Mouse (Mus musculus): ENCODE data around the gene Scn8a. TPM values are rescaled to one million over a fixed set of nuclear protein-coding genes. Genes with fewer than 3 reads are reported as not detected.

The Scn8a gene
- polyA plus RNA-seq, 1 experiment, result 107 TPM

GRCm38 (mm10) chr15:101066364-101066847, 196.7 kb downstream of the Scn8a start:
- peaks cover 7% of the 10 kb centered on the region for H3K4me1 ChIP-seq (ENCODE audit: control insufficient read depth, insufficient read depth, low read length)

GRCm38 (mm10) chr15:101066920-101067696, 197.4 kb downstream of the Scn8a start:
- H3K4me1 ChIP-seq (ENCODE audit: control insufficient read depth, insufficient read depth, low read length), result peaks cover 7% of the 10 kb centered on the region
- DNase-seq, result no peak
- H3K4me3 ChIP-seq (replicated peaks; ENCODE audit: insufficient read depth, low read depth, low read length), result no peak overlapping the region
- H3K27me3 ChIP-seq (ENCODE audit: control insufficient read depth, insufficient read depth, low read length), result no peaks in the 10 kb centered on the region
- H3K27ac ChIP-seq (ENCODE audit: insufficient read depth, low read length), result no peak overlapping the region
- TF ChIP-seq CTCF (IDR thresholded peaks at IDR 0.05; ENCODE audit: borderline replicate concordance, insufficient read depth, low read depth, low read length) (no peak), POLR2A (IDR thresholded peaks at IDR 0.05; ENCODE audit: borderline replicate concordance, insufficient read depth, low read length) (no peak)
- WGBS, result 69% methylated on average over 7 of the region's 9 CpGs

More at GRCm38 (mm10) chr15:101066364-101066847, 196.7 kb downstream of the Scn8a start:
- TF ChIP-seq CTCF (IDR thresholded peaks at IDR 0.05; ENCODE audit: borderline replicate concordance, insufficient read depth, low read depth, low read length) (no peak), POLR2A (IDR thresholded peaks at IDR 0.05; ENCODE audit: borderline replicate concordance, insufficient read depth, low read length) (no peak)
- WGBS, result 49% methylated on average over 6 of the region's 6 CpGs
- DNase-seq, result no peak
- H3K27me3 ChIP-seq (ENCODE audit: control insufficient read depth, insufficient read depth, low read length), result no peaks in the 10 kb centered on the region
- H3K27ac ChIP-seq (ENCODE audit: insufficient read depth, low read length), result no peak overlapping the region
- H3K4me3 ChIP-seq (replicated peaks; ENCODE audit: insufficient read depth, low read depth, low read length), result no peak overlapping the region

DNA sequence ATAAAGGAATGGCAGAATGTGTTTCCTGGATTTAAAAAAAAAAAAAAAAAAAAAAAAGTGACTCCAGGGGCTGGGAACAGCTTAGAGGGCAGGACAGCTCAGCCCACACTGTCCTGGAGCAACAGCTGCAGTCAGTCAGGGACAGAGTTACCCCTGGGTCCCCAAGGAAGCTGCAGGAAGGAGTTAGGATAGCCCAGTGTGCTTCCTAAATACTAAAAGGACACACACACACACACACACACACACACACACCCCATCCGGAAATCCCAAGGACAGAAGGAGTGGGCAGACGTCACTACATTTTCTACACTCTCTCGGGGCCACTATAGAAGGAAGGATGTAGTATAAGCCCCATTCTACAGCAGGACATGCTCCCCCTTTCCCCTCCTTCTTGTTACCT, 198.4 kb downstream of the Scn8a start:
- WGBS, result 75% methylated on average over 3 of the region's 3 CpGs
- Histone ChIP-seq H3K27ac (ENCODE audit: insufficient read depth, low read length) (no peak overlapping the region), H3K27me3 (ENCODE audit: control insufficient read depth, insufficient read depth, low read length) (no peaks in the 10 kb centered on the region), H3K4me3 (replicated peaks; ENCODE audit: insufficient read depth, low read depth, low read length) (no peak overlapping the region), H3K4me1 (ENCODE audit: control insufficient read depth, insufficient read depth, low read length) (peaks cover 7% of the 10 kb centered on the region)
- DNase-seq, result no peak
- TF ChIP-seq POLR2A (IDR thresholded peaks at IDR 0.05; ENCODE audit: borderline replicate concordance, insufficient read depth, low read length), result no peak

GRCm38 (mm10) chr15:101068671-101069070, 199.0 kb downstream of the Scn8a start:
- no peak for DNase-seq

GRCm38 (mm10) chr15:101069641-101070190, 200.1 kb downstream of the Scn8a start:
- H3K4me3 ChIP-seq (replicated peaks; ENCODE audit: insufficient read depth, low read depth, low read length), result no peak overlapping the region
- H3K27me3 ChIP-seq (ENCODE audit: control insufficient read depth, insufficient read depth, low read length), result no peaks in the 10 kb centered on the region
- 79% methylated on average over 9 of the region's 9 CpGs for WGBS
- H3K4me1 ChIP-seq (ENCODE audit: control insufficient read depth, insufficient read depth, low read length), result peaks cover 6% of the 10 kb centered on the region
- no peak overlapping the region for H3K27ac ChIP-seq (ENCODE audit: insufficient read depth, low read length)
- TF ChIP-seq CTCF (IDR thresholded peaks at IDR 0.05; ENCODE audit: borderline replicate concordance, insufficient read depth, low read depth, low read length) (no peak), POLR2A (IDR thresholded peaks at IDR 0.05; ENCODE audit: borderline replicate concordance, insufficient read depth, low read length) (no peak)
- no peak for DNase-seq

More at GRCm38 (mm10) chr15:101068671-101069070, 199.0 kb downstream of the Scn8a start:
- no peak overlapping the region for H3K27ac ChIP-seq (ENCODE audit: insufficient read depth, low read length)
- 55% methylated on average over 4 of the region's 4 CpGs for WGBS
- no peak overlapping the region for H3K4me3 ChIP-seq (replicated peaks; ENCODE audit: insufficient read depth, low read depth, low read length)
- H3K4me1 ChIP-seq (ENCODE audit: control insufficient read depth, insufficient read depth, low read length), result peaks cover 7% of the 10 kb centered on the region
- H3K27me3 ChIP-seq (ENCODE audit: control insufficient read depth, insufficient read depth, low read length), result no peaks in the 10 kb centered on the region
- no peak for TF ChIP-seq CTCF (IDR thresholded peaks at IDR 0.05; ENCODE audit: borderline replicate concordance, insufficient read depth, low read depth, low read length)
- TF ChIP-seq POLR2A (IDR thresholded peaks at IDR 0.05; ENCODE audit: borderline replicate concordance, insufficient read depth, low read length), result no peak

DNA sequence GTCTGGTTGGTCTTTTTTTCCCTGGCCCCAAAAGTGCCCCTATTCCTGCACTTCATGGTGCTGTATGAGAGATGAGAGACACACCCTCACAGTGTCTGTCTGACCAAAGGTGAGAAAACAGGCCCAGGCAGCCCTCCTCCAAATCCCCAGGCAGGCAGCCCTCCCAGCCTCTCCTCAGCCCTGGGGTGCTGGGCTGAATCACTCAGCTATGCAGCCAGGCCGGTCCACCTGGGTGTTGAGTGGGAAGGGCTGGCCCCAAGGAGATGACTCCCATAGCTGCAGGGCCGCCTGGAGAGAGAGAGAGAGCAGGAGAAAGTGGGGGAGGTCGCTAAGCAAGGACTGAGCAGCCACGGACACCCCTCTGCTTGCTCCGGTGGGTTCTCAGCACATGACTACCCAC, 201.1 kb downstream of the Scn8a start:
- no peaks in the 10 kb centered on the region for H3K27me3 ChIP-seq (ENCODE audit: control insufficient read depth, insufficient read depth, low read length)
- H3K27ac ChIP-seq (ENCODE audit: insufficient read depth, low read length), result no peak overlapping the region
- DNase-seq, result no peak
- no peaks in the 10 kb centered on the region for H3K4me1 ChIP-seq (ENCODE audit: control insufficient read depth, insufficient read depth, low read length)
- no peak overlapping the region for H3K4me3 ChIP-seq (replicated peaks; ENCODE audit: insufficient read depth, low read depth, low read length)
- TF ChIP-seq POLR2A (IDR thresholded peaks at IDR 0.05; ENCODE audit: borderline replicate concordance, insufficient read depth, low read length), result no peak
- no peak for TF ChIP-seq CTCF (IDR thresholded peaks at IDR 0.05; ENCODE audit: borderline replicate concordance, insufficient read depth, low read depth, low read length)
- WGBS, result 79% methylated on average over 5 of the region's 5 CpGs

- 0 out of 2 replicates have a peak, but pooled peaks cover 6% of the 10 kb centered on the region for H3K4me1 ChIP-seq (ENCODE audit: control insufficient read depth, insufficient read depth, low read length)
- TF ChIP-seq CTCF (IDR thresholded peaks at IDR 0.05; ENCODE audit: borderline replicate concordance, insufficient read depth, low read depth, low read length), result no peak
- no peak for TF ChIP-seq POLR2A (IDR thresholded peaks at IDR 0.05; ENCODE audit: borderline replicate concordance, insufficient read depth, low read length)
Observed at GRCm38 (mm10) chr15:101072736-101073135, 203.1 kb downstream of the Scn8a start.

GRCm38 (mm10) chr15:101074067-101074466, 204.4 kb downstream of the Scn8a start:
- no peak for TF ChIP-seq CTCF (IDR thresholded peaks at IDR 0.05; ENCODE audit: borderline replicate concordance, insufficient read depth, low read depth, low read length)
- TF ChIP-seq POLR2A (IDR thresholded peaks at IDR 0.05; ENCODE audit: borderline replicate concordance, insufficient read depth, low read length), result no peak
- DNase-seq, result no peak
- Histone ChIP-seq H3K4me3 (replicated peaks; ENCODE audit: insufficient read depth, low read depth, low read length) (no peak overlapping the region), H3K27ac (ENCODE audit: insufficient read depth, low read length) (no peak overlapping the region), H3K27me3 (ENCODE audit: control insufficient read depth, insufficient read depth, low read length) (peaks cover 10% of the 10 kb centered on the region), H3K4me1 (ENCODE audit: control insufficient read depth, insufficient read depth, low read length) (0 out of 2 replicates have a peak, but pooled peaks cover 6% of the 10 kb centered on the region)
- WGBS, result 54% methylated on average over 5 of the region's 5 CpGs

More at GRCm38 (mm10) chr15:101072736-101073135, 203.1 kb downstream of the Scn8a start:
- 70% methylated on average over 2 of the region's 2 CpGs for WGBS
- H3K27ac ChIP-seq (ENCODE audit: insufficient read depth, low read length), result no peak overlapping the region
- peaks cover 1% of the 10 kb centered on the region; the same call in 1 of the 2 replicates for H3K27me3 ChIP-seq (ENCODE audit: control insufficient read depth, insufficient read depth, low read length)
- H3K4me3 ChIP-seq (replicated peaks; ENCODE audit: insufficient read depth, low read depth, low read length), result no peak overlapping the region
- DNase-seq, result no peak

Data from cerebellum, adult 2 months (tissue).